Mouse (Mus musculus) cerebellum, postnatal 36 days (tissue): ENCODE measurements at regions not wholly inside any gene's neighbourhood (a gene's known extent, or its start where the extent isn't known, plus 50 kb on each side); places are given as distances from the start of the nearest gene placed in this dataset.

Experiments used
- DNase-seq, 2 experiments: peaks; one replicate each; pipeline ENCODE4 v3.0.0; 2021 to 2022; ENCODE audit warnings: mixed read lengths in 2 of 2

DNA sequence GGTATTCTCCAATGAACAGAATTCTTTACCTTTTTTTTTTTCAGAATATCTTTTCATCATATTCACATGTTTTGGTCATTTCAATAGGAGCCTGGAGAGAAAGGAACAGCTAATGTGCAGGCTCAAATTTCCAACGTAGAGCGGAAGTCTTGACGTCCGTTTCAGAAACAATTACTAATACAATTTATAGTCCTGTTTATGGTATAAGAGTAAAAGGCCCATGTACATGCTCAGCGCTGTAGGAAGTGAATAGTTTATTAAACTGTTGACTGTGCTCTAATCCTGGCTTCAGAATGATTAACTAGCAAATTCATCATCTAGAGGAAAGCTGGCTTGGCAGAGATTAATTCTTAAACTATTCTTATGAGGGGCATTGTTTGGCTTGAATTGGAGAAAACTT lies 142.1 kb downstream of the Pik3r1 start:
- no peak for DNase-seq

DNA sequence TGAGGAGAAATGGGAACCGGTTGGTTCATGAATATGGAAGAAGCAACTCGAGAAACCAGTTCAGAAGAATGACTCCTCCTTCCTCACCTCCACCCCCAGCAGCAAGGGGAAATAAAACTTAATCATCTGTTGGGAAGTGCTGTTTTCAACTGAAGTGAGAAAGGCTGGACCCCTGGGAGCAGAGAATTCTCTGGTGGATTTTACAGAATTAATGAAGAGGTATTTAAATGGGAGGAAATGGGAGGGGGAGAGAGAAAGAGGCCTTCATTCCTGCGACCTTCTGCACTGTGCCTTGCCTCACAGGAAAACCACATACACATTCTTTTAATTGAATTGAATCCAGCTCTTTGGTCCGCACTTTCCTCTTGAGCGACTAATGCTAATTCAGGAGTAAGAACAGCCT lies 143.8 kb downstream of the Pik3r1 start:
- DNase-seq: no peak

DNA sequence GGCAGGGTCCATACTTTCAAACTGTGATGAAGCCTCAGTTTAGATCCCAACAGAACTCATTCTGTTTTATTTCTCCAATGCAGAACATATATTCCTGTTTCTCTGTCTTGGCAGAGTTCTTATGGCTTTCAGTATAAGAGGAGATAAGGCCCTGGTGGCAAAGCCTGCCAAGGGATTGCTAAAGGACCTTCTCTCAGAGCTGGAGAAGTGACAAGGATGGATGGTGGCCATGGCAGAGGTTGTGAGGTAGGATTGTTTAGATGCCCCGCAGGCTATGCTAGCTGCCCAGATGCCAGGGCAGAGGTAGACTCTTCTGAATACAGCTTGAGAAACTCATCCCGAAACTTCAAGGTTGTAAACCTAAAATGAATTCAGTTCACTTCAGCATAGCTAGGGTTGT lies 145.4 kb downstream of the Pik3r1 start:
- DNase-seq: no peak

DNA sequence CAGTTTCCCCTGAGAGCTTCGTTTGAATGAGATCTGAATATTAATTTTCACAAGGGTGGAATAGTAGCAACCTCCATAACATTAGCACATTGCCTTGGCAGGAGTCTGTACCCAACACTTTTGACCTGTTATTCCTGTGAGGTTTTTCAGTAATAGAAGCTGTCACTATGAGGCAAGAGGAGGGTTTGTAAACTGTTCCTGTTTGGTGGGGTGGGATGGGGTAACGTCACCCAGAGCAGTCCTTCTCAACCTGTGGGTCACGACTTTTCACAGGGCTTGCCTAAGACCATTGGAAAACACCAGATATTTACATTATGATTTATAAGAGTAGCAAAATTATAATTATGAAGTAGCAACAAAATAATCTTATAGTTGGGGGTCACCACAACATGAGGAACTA lies 147.4 kb downstream of the Pik3r1 start:
- no peak for DNase-seq

DNA sequence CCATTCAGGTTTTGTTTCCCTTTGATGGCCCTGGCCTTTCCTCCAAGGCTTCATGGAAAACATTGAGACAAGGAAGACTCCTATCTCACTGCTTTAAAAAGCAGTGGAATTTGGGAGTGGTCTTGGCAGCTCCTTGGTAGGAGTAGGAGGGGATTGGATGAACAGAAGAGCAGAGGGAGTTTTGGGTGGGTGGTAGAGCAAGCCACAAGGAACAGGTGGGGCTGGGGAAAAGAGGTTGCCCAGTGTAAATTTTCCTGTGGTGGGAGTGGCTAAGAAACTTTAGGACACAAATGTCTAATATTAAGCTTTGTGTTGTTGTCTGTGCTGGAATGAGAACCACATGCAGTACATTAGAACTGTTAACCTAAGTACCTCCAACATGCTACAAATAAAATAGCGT lies 148.9 kb downstream of the Pik3r1 start:
- DNase-seq: no peak

DNA sequence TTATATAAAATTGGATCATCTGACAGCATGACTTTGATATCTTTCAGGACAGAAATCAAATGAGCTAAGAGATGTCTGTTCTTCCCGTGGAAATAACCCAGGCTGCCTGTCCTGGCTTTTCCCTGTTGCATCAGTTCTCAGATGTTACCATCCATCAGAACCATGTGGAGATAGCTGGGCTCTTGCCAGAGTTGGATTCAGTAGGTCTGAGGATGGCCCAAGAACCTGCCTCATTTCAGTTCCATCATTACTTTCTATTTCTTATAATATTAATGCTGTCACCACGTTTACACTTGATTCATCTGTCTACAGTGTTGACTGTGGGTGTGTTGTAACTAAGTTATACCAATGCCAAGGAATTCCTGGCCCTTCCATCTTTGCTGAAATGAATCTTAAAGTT lies 155.2 kb downstream of the Pik3r1 start:
- DNase-seq: no peak

DNA sequence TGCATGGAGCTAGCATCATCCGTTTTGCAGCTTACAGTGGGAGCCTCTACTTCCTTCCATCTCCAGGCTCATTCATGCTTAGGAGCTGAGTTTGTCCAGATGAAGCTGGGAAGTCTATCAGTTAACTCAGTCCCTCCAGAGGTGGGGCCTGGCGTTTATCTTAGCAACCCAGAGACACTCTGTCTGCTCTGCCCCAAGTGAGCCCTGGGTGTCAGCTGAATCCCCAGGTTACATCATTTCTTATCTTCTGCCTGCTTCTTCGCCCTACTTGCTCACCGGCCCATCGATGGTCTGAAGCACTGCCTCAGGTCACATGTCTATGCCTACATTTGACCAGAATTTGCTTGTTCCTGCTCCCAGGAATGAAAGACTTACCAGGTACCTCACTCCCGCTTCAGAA lies 156.3 kb downstream of the Pik3r1 start:
- no peak for DNase-seq

DNA sequence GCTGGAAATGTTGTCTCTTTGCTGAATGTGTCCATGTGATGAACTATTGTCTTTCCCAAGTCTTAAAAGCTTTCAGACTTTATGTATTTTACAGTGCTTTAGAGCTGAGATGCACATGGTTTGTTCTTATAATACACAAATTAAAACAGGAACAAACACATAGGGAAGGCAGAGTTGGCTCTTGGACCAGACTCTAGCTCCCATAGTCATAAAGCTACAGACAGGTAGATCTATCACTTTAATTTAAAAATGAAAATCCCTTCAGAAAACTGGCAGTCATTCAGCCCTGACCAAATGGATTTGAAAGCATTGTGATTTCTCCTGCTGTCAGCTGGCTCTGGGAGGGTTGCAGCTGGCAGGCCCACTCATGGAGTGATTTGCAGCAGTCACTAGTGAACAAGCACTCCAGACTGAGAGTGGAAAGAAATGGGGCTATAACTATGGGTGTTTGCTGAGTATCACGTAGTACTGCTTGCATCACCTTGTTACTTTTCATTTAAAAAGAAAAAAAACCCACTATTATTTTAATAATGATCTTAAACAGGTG lies 161.8 kb downstream of the Pik3r1 start:
- DNase-seq: peak in 1 of 2 experiments; percentile 16

DNA sequence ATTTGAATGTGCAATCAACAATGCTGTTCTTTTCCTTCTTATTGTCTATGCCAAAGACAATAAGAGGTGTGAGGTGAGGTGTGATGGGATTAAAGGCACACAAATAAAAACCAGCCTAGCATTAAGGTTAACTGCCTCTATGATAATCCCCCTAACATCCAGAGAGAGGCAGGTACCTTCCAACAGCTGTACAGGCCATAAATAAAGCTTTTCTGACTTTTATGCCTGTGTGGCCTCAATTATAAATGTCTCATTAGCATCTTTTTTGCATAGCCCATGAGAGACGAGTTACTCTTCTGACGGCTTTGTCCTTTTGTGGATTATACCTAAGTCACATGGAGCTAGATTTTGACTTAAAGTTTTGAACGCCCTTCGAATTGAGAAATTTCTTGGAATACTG lies 162.3 kb downstream of the Pik3r1 start:
- DNase-seq: no peak

DNA sequence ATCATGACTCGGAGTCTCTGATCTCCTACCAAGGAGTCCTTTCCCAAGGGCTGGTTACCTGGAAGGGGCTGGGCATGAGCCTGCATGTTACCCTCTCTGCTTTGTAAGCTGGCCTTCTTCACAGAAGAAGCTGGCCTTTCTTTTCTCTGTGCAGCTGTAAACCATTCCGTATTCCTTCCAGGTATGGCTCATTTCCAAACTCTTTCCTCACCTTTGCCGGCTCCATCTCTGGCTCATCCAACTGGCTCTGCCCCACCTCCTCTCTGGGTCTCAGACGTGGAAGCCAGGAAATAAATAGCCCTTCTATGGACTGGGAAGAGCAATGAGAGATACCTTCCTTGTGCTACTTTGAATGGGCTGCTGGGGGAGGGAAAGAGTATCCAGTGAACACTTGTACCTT lies 163.0 kb downstream of the Pik3r1 start:
- DNase-seq: no peak

DNA sequence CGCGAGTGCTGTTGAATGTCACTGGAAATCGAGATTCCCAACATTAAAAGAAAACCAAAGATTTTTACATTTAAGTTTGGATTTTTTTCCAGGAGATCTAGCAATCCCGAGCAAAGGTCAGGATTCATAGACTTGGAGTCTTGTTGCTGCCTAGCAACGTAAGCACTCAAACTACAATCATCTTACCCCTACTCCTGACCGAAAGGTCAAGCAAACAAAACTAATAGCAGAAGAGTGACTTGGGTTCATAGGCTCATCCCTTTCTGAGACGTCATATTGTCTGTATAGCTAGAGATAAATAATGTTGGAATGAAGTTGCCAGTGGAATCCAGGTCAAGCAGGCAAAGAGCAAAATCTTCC lies 169.9 kb downstream of the Pik3r1 start:
- no peak for DNase-seq

DNA sequence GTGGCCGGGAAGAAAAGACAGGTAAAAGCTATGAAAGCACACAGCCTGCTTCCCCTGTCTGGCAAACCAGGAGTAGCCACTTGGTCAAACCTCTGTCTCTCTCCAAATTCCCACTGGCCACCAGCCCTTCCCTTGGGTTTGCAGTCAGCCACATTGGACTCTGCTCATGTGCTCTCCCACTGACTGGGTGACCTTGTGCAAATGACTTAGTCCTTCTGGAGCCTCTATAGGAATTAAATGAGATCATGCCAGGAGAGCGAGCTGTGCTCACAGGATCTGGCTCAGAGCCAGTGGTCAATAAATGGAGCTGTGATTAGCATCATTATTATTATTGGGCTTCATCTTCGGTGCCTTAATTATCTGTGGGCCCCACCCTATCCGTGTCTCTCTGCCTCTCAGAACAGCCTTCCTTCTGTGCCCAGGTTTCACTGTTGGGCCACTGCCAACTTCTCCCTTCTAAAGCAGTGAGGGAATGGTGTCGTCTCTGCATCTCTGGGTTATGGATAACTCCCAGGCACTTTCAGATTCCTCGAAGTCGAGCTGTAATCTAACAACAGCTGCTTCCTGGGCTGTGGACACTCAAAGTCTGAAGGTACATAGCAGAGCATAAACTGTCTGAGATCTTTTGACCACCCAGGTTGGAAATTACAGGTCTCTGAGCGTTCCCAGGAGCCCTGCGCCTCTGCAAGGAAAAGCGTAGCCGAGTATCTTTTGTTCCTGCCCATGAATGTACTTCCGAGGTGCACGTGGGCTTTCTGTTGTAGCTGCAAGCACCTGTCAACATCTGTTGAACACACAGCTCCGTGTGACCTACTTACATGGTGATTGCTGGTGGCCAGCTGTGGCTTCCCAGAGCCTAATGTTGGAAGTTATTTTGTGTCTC lies 170.5 kb downstream of the Pik3r1 start:
- DNase-seq: peak; percentile 45 to 52

DNA sequence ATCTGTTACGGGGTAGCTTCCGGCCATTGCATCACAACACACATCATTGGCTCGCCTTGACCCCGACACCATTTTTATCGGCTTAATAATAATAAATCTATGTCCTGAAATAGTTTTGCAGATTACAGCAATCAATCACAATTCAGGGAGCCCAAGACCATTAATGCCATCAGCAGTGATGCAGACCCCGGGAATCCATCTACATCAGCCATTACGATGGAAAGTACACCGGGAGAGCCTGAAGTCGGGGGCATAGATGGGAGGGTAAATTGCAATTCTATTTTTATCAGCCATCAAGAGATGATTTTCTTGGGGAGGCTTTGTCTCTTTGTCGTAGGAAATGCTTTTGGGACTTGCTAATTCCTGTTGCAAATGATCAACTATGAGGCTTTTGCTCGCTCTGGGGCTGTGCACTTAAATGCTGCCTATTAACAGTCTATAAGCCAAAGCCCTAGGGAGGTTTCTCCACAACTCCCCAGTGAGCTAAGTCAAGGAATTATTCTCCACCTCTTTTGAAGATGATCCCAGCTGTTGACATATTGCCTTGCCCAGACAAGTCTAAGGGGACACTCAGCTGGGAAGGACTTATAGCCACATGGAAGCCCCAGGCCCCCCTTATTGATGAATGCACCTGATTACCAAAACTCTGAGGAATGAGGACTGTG lies 173.4 kb downstream of the Pik3r1 start:
- no peak for DNase-seq

DNA sequence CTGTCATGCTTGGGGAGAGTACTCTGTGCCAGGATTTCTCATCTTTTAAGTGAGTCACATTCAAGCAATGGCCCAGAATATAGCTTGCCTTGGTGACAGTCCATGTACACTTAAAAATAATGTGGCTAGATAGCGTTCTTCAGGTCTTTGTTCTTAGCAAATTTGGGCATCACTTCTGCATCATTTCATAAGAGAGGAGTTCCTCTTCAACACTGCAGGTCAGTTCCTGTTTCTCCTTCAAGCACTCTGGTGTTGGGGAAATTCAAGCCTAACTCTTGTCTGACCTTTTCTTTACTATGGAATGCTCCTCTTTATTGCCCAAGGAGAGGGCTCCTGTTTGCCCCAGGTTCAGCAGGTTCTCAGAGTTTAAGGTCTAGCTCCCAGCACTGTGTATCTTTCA lies 175.7 kb downstream of the Pik3r1 start:
- no peak for DNase-seq

DNA sequence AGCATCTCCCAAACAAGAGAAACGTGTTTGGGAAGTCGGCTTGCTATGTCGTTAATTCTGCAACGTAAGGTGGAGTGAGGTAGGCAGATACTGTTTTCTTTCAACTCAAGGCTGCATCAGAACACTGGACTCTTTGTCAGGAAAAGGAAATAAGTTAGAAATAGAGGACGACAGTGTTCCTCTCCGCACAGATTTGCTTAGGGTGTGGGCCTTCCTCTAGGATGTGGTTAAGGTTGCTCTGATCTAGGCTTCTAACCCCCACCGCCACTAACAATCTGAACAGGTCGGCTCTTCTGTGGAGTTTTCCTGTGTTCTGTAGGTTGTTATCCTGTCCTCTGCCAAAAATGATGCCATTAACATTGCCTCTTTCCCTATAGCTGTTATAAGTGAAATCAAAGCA lies 179.1 kb downstream of the Pik3r1 start:
- DNase-seq: no peak

DNA sequence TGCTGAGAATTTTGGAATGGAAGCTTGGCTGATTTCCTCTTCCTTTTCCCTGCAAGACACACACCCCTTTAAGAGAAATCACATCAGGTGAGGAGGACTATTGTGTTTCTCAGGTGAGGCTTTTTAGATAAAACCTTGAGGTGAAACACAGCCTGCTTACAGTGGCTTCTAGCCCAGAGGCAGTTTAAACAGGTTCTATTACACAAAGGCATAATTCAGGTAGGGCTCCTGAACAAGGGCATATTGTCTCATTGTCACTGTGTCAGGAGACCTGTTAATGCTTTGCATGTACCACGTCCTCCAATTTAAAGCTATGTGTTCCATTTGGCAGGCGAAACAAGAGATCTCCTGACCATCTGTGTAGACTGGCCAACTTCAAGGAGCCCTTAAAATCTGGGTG lies 181.2 kb downstream of the Pik3r1 start:
- DNase-seq: no peak

DNA sequence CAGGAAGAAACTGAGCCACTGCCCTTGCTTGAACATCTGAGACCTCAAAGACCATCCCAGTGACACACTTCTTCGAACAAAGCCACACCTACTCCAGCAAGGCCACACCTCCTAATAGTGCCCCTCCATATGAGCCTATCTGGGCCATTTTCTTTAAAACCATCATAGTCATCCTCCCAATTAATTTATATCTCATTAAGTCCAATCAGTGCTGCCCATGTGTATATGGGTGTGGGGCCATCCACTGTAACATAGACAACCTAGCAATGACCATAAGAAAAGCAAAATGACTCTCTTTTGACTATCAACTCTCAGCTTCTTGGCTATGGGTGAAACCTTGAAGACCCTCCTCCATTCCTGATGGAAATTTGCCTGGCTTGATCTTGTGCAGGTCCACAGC lies 191.5 kb downstream of the Pik3r1 start:
- no peak for DNase-seq

DNA sequence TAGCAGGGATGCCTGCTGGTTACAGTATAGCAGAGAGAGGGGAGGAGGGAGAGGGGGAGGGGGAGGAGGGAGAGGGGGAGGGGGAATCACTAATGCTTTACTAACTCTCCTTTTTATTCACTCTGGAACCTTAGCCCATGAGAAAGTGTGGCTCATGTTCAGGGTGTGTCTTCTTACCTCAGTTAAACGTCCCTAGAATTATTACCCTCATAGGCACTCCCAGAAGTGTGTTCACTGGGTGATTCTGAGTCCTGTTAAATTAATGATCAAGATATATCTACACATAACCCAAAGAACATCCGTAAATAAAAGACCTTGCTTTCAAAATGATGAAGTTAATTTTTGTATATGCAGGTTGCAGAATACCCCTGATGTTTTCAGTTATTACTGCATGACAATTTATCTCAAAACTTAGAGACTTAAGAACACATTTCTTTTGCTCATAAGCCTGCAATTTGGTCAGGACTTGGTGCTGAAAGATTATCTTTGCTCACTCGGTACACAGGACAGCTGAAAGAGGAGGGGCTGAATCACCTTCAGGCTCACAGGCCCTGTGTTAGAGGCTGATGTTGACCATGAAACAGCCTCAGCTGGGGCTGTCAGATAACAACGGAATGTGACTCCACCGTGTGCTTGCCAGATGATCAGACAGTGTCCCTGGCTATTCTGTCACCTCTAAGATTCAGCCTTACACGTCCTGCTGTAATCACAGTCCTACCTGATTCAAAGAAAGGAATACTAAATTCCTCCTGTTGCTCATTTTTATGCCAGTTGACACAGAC lies 195.0 kb downstream of the Pik3r1 start:
- DNase-seq: no peak

DNA sequence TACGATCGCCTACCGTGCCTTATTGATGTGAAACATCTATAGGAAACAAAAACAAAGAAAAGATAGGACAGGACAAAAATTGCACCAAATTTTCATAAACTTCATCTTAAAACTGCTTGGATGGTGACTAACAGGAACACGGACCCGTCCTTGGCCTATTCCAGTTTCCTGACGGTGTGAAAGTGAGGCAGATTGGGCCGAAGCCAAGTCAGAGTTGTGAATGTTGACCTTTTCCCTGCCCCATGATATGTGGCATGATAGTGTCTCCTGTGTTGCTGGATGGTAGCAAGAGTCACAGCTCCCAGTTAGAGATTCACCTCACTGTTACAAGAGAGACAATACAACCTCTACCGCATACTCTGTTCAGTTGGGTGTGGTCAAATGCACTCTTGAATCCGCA lies 195.8 kb downstream of the Pik3r1 start:
- no peak for DNase-seq

DNA sequence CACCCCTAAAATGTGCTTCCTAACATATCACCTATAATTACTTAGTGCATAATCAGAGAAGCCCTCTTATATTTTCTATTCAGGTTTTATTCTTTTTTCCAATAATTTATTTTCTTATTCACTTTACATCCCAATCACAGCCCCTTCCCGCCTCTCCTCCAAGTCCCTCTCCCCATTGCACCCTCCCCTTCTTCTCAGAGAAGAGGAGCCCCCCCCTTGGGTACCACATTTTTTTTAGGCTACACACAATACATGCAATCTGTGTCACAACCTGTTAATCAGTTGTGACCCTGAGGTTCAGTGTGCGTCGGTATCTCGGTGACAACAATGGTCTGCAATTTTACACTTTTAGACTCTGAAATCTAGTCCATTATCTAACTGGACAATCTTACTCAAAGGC lies 198.0 kb downstream of the Pik3r1 start:
- DNase-seq: no peak

DNA sequence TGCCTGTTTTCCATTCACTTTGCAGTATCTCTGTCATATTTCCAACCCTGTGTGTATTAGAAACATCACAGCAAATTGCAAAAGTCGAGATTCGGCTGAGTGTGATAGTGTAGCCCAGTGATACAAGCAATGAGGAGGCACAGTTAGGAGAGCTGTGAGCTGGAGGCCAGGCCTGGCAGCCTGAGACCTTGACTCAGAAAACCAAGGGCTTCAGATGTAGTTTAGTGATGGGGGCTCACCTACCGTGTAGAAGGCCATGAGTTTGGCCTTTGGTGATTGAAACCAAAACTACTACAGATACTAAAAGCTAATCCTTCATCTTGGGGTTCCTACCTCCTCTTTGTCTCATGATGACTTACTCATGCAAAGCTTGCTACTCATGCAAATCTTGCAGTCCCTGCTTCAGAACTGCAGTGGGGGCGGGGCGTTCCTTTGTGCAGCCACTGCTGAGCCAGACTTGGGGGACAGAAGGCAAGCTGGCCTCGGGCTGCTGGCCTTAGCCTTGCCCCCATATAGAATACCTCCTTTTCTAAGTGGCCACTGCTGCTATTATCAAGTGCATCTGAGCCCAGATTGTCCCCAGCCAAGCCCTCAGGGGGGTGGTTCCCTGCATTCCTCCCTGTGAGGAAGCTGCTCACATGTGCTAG lies 198.9 kb downstream of the Pik3r1 start:
- no peak for DNase-seq

DNA sequence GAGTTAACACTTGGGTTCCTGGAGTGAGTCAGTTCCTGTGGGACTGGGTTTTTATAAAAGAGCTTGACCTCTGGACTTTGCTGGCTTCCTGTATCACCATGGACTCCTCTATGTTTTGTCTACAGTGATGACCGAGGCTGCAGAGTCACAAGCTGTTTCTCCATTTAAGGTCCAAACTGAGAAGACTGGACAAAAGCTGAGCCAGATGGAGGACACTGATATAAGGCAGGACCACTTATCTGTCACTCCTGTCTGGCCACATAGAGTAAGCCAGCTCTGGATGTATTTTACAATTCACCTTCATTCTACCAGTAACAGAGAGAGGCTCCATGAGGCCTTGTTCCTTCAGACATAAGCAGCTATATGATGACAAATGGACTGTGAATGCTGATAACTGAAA lies 202.7 kb downstream of the Pik3r1 start:
- DNase-seq: no peak

DNA sequence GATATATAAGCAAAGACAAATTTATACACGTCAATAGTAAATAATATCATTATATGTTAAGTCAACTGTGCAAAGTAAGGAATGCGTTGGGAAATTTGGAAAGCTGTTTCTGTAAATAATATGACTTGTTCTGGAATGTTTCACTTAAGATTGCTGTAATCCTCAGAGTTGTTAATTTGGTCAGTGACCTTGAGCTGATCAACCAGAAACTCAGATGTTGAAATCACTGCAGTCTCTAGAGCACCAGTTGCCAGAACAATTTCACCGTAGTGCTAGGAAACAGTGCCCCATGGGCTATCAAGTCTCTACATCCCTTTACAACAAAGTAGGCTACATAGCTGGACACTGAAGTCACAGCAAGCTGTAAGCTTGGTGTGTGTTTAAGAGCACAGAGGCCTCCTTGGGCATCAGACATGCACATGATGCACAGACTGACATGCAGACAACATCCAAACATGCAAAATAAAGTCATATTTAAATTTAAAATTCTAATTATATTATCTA lies 212.6 kb downstream of the Pik3r1 start:
- DNase-seq: no peak
